Mouse (Mus musculus) erythroblast, embryonic 14.5 days (primary cell): Measurements from ENCODE around the gene Syn2. TPM values are rescaled to one million over a fixed set of nuclear protein-coding genes. Genes with fewer than 3 reads are reported as not detected.

Experiments used
- H3K27me3 ChIP-seq: 2 replicates; pipeline ENCODE4 v1.6.1; 2012; ENCODE audit warnings: inconsistent platforms; ENCODE audit not compliant: control insufficient read depth
- H3K36me3 ChIP-seq: 2 replicates; pipeline ENCODE4 v1.6.1; 2012; ENCODE audit warnings: mild to moderate bottlenecking, inconsistent platforms; ENCODE audit not compliant: control insufficient read depth
- H3K4me1 ChIP-seq: 2 replicates; pipeline ENCODE4 v1.6.1; 2012; ENCODE audit warnings: inconsistent platforms; ENCODE audit not compliant: control insufficient read depth
- H3K4me3 ChIP-seq: replicated peaks from 2 replicates; pipeline ENCODE3; 2012; ENCODE audit warnings: moderate library complexity, mild to moderate bottlenecking, inconsistent platforms
- H3K9me3 ChIP-seq: 2 replicates; pipeline ENCODE4 v1.6.1; 2012; ENCODE audit warnings: low read length, inconsistent platforms, mixed read lengths; ENCODE audit not compliant: control insufficient read depth
- GATA1 ChIP-seq: IDR thresholded peaks from 2 replicates; pipeline ENCODE4 v1.6.1; 2012; ENCODE audit warnings: low read length, inconsistent platforms, mixed read lengths
- TAL1 ChIP-seq: IDR thresholded peaks from 3 replicates; pipeline ENCODE4 v1.6.1; 2012; ENCODE audit warnings: low read length, inconsistent platforms, mixed read lengths
- polyA plus RNA-seq: library from polyadenylated mRNA; stranded (reverse); fragments of >175 nt; gene quantifications from 2 replicates; pipeline ENCODE4 v1.2.3, GENCODE M21; 2012

Syn2 gene
- polyA plus RNA-seq, 1 experiment: not detected

GRCm38 (mm10) chr6:115274705-115275104 lies 140.0 kb downstream of the Syn2 start:
- Histone ChIP-seq H3K27me3 (no peaks in the 10 kb centered on the region), H3K4me1 (no peaks in the 10 kb centered on the region), H3K9me3 (no peaks in the 10 kb centered on the region), H3K4me3 (no peak overlapping the region), H3K36me3 (no peaks in the 10 kb centered on the region)
- TF ChIP-seq GATA1 (no peak), TAL1 (no peak)

DNA sequence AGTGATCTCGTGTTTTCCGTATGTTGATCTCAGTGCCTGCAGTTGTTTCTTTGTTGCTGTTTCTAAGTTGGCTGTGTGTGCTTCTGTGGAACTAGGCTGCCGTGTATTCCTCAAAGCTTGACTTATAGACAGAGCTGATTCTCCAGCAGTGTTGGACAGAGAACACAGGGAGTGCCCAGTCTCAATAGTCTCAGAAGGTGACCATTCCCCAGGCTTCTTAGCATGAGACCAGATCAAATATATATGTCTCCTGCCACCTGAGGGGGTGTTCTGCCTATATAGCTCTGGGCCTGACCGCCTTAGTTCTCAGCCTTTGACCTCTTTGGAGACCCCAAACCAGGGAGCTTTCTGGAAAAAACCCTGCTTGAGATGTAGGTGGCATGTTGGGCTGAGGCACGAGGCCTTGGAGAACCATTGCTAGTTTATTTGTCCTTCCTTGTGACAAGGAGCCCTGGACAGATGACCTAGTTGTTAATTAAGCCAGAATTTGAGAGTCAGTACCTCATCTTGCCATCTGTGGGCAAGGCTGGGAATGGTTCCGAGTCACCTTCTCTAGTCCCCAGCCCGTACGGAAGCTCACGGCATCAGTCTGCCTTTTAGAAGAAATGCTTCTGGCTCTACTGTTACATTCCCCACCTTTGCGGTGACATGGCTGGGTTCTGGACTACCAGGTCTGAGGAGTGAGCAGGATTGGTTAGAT lies 140.6 kb downstream of the Syn2 start:
- no peak overlapping the region for H3K4me3 ChIP-seq
- no peak for TF ChIP-seq GATA1
- no peak for TF ChIP-seq TAL1
- no peaks in the 10 kb centered on the region for H3K36me3 ChIP-seq
- H3K27me3 ChIP-seq: no peaks in the 10 kb centered on the region
- no peaks in the 10 kb centered on the region for H3K4me1 ChIP-seq
- H3K9me3 ChIP-seq: no peaks in the 10 kb centered on the region

- Histone ChIP-seq H3K4me3 (no peak overlapping the region), H3K9me3 (no peaks in the 10 kb centered on the region), H3K4me1 (no peaks in the 10 kb centered on the region), H3K36me3 (no peaks in the 10 kb centered on the region), H3K27me3 (no peaks in the 10 kb centered on the region)
- TF ChIP-seq TAL1 (no peak), GATA1 (no peak)
Observed at GRCm38 (mm10) chr6:115278086-115278485, 143.4 kb downstream of the Syn2 start.

DNA sequence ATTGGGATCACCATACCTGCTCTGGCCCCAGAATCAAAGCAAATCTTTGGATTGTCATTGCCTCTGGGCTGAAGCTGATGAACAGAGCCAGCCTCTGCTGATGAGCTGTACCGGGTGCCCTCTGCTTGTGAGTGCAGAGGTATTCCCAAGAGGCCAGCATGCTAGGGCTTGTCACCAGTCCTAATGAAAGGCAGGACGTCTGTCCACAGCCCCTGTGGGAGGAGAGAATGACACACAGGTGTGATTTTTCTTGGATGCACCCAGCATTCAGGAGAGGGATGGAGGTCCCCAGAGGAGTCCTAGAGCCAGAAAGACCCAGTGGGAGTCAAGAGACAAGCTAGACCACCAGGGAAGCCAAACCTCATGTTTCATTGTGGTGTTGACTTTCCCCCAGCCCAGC lies 144.9 kb downstream of the Syn2 start:
- H3K9me3 ChIP-seq: no peaks in the 10 kb centered on the region

DNA sequence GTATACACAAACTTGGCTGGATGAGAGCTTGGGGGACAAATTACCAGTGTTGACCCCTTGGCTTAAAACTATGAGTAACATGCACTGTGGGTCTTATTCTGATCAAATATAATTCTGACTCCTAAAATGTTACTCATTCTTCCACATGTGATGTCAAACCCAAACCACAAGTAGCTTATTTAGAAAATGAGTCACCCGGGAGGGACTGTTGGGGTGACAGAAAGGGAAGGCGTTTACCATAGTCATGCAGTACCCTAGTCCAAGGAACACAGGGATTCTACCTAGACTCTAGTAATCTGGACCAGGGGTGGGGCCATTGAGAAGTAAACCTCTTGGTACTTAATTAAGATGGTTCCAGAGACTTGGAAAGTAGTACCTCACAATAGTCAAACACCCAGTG lies 149.5 kb downstream of the Syn2 start:
- Histone ChIP-seq H3K9me3 (no peaks in the 10 kb centered on the region), H3K36me3 (no peaks in the 10 kb centered on the region), H3K27me3 (no peaks in the 10 kb centered on the region), H3K4me1 (no peaks in the 10 kb centered on the region), H3K4me3 (no peak overlapping the region)
- no peak for TF ChIP-seq TAL1
- no peak for TF ChIP-seq GATA1

More for the DNA sequence above, 144.9 kb downstream of the Syn2 start:
- TF ChIP-seq TAL1 (no peak), GATA1 (no peak)
- Histone ChIP-seq H3K27me3 (no peaks in the 10 kb centered on the region), H3K4me1 (no peaks in the 10 kb centered on the region), H3K36me3 (no peaks in the 10 kb centered on the region), H3K4me3 (no peak overlapping the region)

GRCm38 (mm10) chr6:115286441-115286840 lies 151.7 kb downstream of the Syn2 start:
- Histone ChIP-seq H3K9me3 (no peaks in the 10 kb centered on the region), H3K36me3 (no peaks in the 10 kb centered on the region), H3K27me3 (no peaks in the 10 kb centered on the region), H3K4me3 (no peak overlapping the region), H3K4me1 (no peaks in the 10 kb centered on the region)
- no peak for TF ChIP-seq GATA1
- TF ChIP-seq TAL1: no peak

DNA sequence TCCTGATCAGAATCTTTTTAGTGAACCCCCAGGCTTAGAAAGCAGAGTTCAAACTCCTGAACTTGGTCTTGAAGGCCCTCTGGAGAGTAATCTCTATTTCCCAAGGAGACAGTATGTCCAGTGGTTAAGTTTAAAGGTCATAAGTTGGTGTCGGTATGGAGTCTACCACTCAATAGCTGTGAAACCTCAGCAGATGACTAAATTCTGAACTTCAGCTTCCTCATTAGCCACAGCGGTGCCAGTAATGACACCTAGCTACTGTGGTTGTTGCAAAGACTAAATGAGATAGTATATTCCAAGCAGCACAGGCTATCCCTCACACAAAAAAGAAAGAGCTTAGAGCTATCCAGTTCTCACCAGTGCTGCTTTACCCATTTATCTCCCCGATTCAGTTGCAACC lies 153.5 kb downstream of the Syn2 start:
- no peak for TF ChIP-seq TAL1
- no peak for TF ChIP-seq GATA1
- Histone ChIP-seq H3K27me3 (no peaks in the 10 kb centered on the region), H3K9me3 (no peaks in the 10 kb centered on the region), H3K4me3 (no peak overlapping the region), H3K36me3 (no peaks in the 10 kb centered on the region), H3K4me1 (no peaks in the 10 kb centered on the region)

GRCm38 (mm10) chr6:115290561-115290960 lies 155.9 kb downstream of the Syn2 start:
- Histone ChIP-seq H3K9me3 (no peaks in the 10 kb centered on the region), H3K36me3 (no peaks in the 10 kb centered on the region), H3K27me3 (no peaks in the 10 kb centered on the region), H3K4me1 (no peaks in the 10 kb centered on the region), H3K4me3 (no peak overlapping the region)
- no peak for TF ChIP-seq GATA1
- no peak for TF ChIP-seq TAL1

DNA sequence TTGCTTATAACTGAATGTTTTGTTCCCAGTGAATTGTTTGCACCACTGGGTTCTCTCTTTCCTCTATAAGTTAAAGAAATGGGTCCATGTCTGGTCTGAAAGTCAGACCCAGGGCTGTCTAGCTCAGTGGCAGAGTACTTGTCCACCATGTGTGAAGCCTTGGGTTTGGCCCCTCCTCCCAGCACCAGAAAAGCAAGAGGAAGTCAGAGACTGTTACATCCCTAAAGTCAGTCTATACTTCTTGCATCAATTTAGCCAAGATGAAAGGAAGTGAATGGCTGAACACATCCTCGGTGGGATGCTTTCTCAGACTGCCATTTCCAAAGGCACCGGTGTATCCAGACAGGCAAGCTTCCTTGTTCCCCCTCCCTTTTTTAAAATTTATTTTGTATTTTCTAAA lies 156.4 kb downstream of the Syn2 start:
- TF ChIP-seq TAL1 (no peak), GATA1 (no peak)
- no peaks in the 10 kb centered on the region for H3K36me3 ChIP-seq
- no peaks in the 10 kb centered on the region for H3K4me1 ChIP-seq

GRCm38 (mm10) chr6:115291823-115292222 lies 157.1 kb downstream of the Syn2 start:
- TF ChIP-seq TAL1 (no peak), GATA1 (no peak)
- Histone ChIP-seq H3K27me3 (no peaks in the 10 kb centered on the region), H3K4me1 (no peaks in the 10 kb centered on the region), H3K4me3 (no peak overlapping the region), H3K9me3 (no peaks in the 10 kb centered on the region), H3K36me3 (no peaks in the 10 kb centered on the region)

More for the DNA sequence above, 156.4 kb downstream of the Syn2 start:
- Histone ChIP-seq H3K4me3 (no peak overlapping the region), H3K27me3 (no peaks in the 10 kb centered on the region), H3K9me3 (no peaks in the 10 kb centered on the region)
